Mouse (Mus musculus) neural tube, embryonic 15.5 days (tissue): ENCODE measurements around the gene Mzf1. TPM values are rescaled to one million over a fixed set of nuclear protein-coding genes. Genes with fewer than 3 reads are reported as not detected.

Source experiments
- ATAC-seq: fragments of 200-750 bp; cut with Nextera tagmentation; 2 replicates; pipeline ENCODE4 v1.8.0; 2017; ENCODE audit warnings: mild to moderate bottlenecking, moderate TSS enrichment, moderate library complexity; ENCODE audit not compliant: low FRiP score
- H3K27ac ChIP-seq: fragments of 300-500 bp; sonication (generic); replicated peaks from 2 replicates; pipeline ENCODE4 v1.5.1; 2015; ENCODE audit warnings: mild to moderate bottlenecking, inconsistent platforms
- H3K27me3 ChIP-seq: fragments of 300-500 bp; sonication (generic); replicated peaks from 2 replicates; pipeline ENCODE4 v1.6.1; 2015; ENCODE audit warnings: inconsistent platforms
- H3K36me3 ChIP-seq: fragments of 300-500 bp; sonication (generic); 2 replicates; pipeline ENCODE4 v1.6.1; 2015; ENCODE audit warnings: inconsistent platforms
- H3K4me1 ChIP-seq: fragments of 300-500 bp; sonication (generic); 2 replicates; pipeline ENCODE4 v1.6.1; 2015; ENCODE audit warnings: inconsistent platforms
- H3K4me2 ChIP-seq: fragments of 300-500 bp; sonication (generic); 2 replicates; pipeline ENCODE4 v1.6.1; 2015; ENCODE audit warnings: inconsistent platforms, mild to moderate bottlenecking, moderate library complexity
- H3K4me3 ChIP-seq: fragments of 300-500 bp; sonication (generic); replicated peaks from 2 replicates; pipeline ENCODE4 v1.5.1; 2015; ENCODE audit warnings: mild to moderate bottlenecking, inconsistent platforms
- H3K9ac ChIP-seq: fragments of 300-500 bp; sonication (generic); replicated peaks from 2 replicates; pipeline ENCODE4 v1.6.1; 2015; ENCODE audit warnings: mild to moderate bottlenecking, inconsistent platforms
- H3K9me3 ChIP-seq: fragments of 300-500 bp; sonication (generic); replicated peaks from 2 replicates; pipeline ENCODE4 v1.6.1; 2016; ENCODE audit warnings: inconsistent platforms
- WGBS: fragments of 180-500 bp; shearing (Covaris S2); methylation state at CpG from one replicate; pipeline ENCODE4 v1.1.7; 2015; ENCODE audit warnings: mixed read lengths; 5-methylcytosine and 5-hydroxymethylcytosine counted together
- polyA plus RNA-seq: library from polyadenylated mRNA; unstranded; fragments of >200 nt; fragmentation: Nextera tagmentation; extraction: Ambion mirVana; gene quantifications from 2 replicates; pipeline ENCODE4 v1.2.1, GENCODE M21; 2015

The Mzf1 gene
- polyA plus RNA-seq, 1 experiment from 2014 or later, result 8.8 TPM

DNA sequence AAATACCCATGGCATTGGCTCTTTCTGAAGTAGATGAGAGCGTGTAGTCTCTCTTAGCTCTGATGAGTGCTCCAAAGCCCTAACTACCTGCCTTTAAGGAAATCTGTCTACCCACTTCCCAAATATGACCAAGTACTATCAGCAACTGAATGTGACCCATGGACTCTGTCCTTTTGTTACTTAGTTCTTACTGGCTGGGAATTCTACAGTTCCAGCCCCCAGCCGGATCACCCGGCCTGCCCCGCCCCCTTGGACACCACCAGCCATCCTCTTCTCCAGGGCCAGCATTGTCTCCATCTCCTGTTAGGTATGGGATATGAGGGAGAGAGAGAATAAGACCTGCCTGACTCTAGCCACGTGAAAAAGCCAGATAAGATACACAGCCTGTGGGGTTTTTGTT, 56.5 kb downstream of the Mzf1 start, which contains the start of gene Slc27a5:
Gene Slc27a5 (minus strand): TSS at position 140 of the 400 bp plus-strand sequence.
- Histone ChIP-seq H3K27me3 (no peaks in the 10 kb centered on the region), H3K9ac (no peak within 1 kb of the TSS), H3K36me3 (no peaks in the 10 kb centered on the region), H3K4me3 (no peak within 1 kb of the TSS), H3K9me3 (no peaks in the 10 kb centered on the region), H3K27ac (no peak within 1 kb of the TSS), H3K4me1 (no peaks in the 10 kb centered on the region), H3K4me2 (no peak within 1 kb of the TSS)
- ATAC-seq, result no peak
- 77% methylated on average over 5 of the region's 5 CpGs for WGBS

DNA sequence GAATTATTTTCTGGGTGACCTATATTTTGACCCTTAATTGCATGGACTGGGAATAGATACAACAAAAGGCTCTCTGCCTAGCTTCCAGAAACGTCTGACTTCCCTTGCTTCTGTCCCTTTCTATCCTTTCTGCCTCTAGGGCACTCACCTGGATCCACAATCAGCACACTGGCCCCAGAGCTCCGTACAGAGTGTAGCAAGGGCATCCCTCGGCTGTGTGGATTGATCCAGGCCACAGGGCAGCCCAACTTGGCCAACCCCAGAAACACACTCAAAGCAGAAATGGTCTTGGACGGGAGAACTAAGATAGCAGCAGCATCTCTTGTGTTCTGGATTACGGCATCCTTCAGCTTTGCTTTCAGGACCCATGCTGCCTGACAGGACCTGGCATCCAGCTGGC, 57.3 kb downstream of the Mzf1 start:
- Histone ChIP-seq H3K9me3 (no peaks in the 10 kb centered on the region), H3K36me3 (no peaks in the 10 kb centered on the region), H3K27me3 (no peaks in the 10 kb centered on the region), H3K9ac (no peak overlapping the region), H3K4me2 (no peak overlapping the region), H3K27ac (no peak overlapping the region), H3K4me1 (no peaks in the 10 kb centered on the region), H3K4me3 (no peak overlapping the region)
- 79% methylated on average over 5 of the region's 5 CpGs for WGBS
- ATAC-seq, result no peak

DNA sequence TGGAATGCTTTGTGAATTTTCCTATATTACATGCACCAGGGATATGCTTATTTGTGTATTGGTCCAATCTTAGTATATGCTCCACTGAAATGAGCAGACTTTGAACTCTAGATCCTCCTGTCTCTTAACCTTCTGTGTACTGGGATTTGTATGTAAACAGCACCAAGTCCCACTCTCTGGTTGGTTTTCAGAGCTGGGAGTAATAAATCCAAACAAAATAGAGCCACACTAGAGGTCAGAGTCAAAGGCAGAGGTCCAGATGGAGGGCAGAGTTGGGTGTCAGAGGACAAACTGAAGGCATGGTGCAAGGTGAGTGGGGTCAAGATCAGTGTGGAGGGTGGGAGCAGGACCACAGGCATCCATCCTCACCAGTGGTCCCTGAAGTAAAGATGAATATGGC, 58.7 kb downstream of the Mzf1 start:
- no peaks in the 10 kb centered on the region for H3K27me3 ChIP-seq
- H3K4me1 ChIP-seq, result no peaks in the 10 kb centered on the region
- no peaks in the 10 kb centered on the region for H3K9me3 ChIP-seq
- no peaks in the 10 kb centered on the region for H3K36me3 ChIP-seq
- no peak overlapping the region for H3K4me2 ChIP-seq
- no peak overlapping the region for H3K9ac ChIP-seq
- no peak for ATAC-seq
- no peak overlapping the region for H3K4me3 ChIP-seq
- H3K27ac ChIP-seq, result no peak overlapping the region

DNA sequence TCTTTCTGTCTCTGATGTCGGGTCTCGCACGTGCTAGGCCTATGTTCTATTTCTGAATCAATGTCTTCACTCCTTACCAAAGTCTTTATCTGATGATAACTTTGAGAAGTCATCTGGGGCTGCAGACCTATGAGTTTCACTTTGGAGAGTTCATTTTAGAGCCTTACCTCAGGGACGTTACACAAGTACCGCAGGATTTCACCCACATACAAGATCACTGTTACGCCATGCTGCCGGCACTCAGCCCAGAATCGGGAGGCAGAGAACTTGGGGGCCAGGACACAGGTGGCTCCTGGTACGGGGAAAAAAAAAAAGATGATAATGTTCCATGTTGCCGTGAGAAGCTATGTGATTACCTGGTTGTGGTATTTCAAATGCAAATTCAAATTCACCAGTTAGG, 61.4 kb downstream of the Mzf1 start:
- H3K4me2 ChIP-seq, result no peak overlapping the region
- H3K27me3 ChIP-seq, result no peaks in the 10 kb centered on the region
- ATAC-seq, result no peak
- WGBS, result 92% methylated on average over 10 of the region's 10 CpGs
- no peak overlapping the region for H3K9ac ChIP-seq
- H3K27ac ChIP-seq, result no peak overlapping the region
- no peaks in the 10 kb centered on the region for H3K9me3 ChIP-seq
- H3K4me3 ChIP-seq, result no peak overlapping the region
- no peaks in the 10 kb centered on the region for H3K4me1 ChIP-seq
- no peaks in the 10 kb centered on the region for H3K36me3 ChIP-seq

Other genes starting within 250 kb of the Mzf1 start
- 26.7 and 27.0 TPM in 2 replicates for gene Zfp329, start 235.9 kb downstream of the Mzf1 start, polyA plus RNA-seq
- 23.4 and 25.4 TPM in 2 replicates for gene Zfp110, start 220.0 kb downstream of the Mzf1 start, polyA plus RNA-seq
- 6.7 and 7.5 TPM in 2 replicates for gene Zfp128, start 173.6 kb downstream of the Mzf1 start, polyA plus RNA-seq
- gene Zscan22, start 156.9 kb downstream of the Mzf1 start, polyA plus RNA-seq, result 9.8 and 13.6 TPM in 2 replicates
- 564 and 667 TPM in 2 replicates for gene Rps5, start 132.5 kb downstream of the Mzf1 start, polyA plus RNA-seq
- gene Rnf225, start 127.3 kb downstream of the Mzf1 start, polyA plus RNA-seq, result 0.96 and 1.1 TPM in 2 replicates
- gene Zfp324, start 88.9 kb downstream of the Mzf1 start, polyA plus RNA-seq, result 13.1 and 13.3 TPM in 2 replicates
- gene Zfp446, start 76.9 kb downstream of the Mzf1 start, polyA plus RNA-seq, result 9.1 and 10.3 TPM in 2 replicates
- 0.49 and 0.68 TPM in 2 replicates for gene Slc27a5, start 56.6 kb downstream of the Mzf1 start, polyA plus RNA-seq
- 202 and 224 TPM in 2 replicates for gene Trim28, start 55.6 kb downstream of the Mzf1 start, polyA plus RNA-seq
- 37.6 and 38.7 TPM in 2 replicates for gene Zbtb45, start 44.7 kb downstream of the Mzf1 start, polyA plus RNA-seq
- gene Chmp2a, start 20.0 kb downstream of the Mzf1 start, polyA plus RNA-seq, result 165 and 170 TPM in 2 replicates
- 129 and 149 TPM in 2 replicates for gene Ube2m, start 16.5 kb downstream of the Mzf1 start, polyA plus RNA-seq
- 0.12 and 0.20 TPM in 2 replicates for gene Vmn1r85, start 40.4 kb upstream of the Mzf1 start, polyA plus RNA-seq
- not detected in 2 replicates for gene Vmn1r86, start 65.2 kb upstream of the Mzf1 start, polyA plus RNA-seq
- not detected in 2 replicates for gene Vmn1r87, start 85.4 kb upstream of the Mzf1 start, polyA plus RNA-seq
- gene Vmn1r88, start 104.8 kb upstream of the Mzf1 start, polyA plus RNA-seq, result not detected in 2 replicates
- not detected in 2 replicates for gene Vmn1r89, start 158.3 kb upstream of the Mzf1 start, polyA plus RNA-seq
- 29.5 and 48.4 TPM in 2 replicates for gene Lig1, start 222.5 kb upstream of the Mzf1 start, polyA plus RNA-seq
- 9.4 and 9.6 TPM in 2 replicates for gene Zswim9, start 224.0 kb upstream of the Mzf1 start, polyA plus RNA-seq